Mouse (Mus musculus) cerebellum, adult 2 months (tissue): ENCODE data around the gene Unc13d. TPM values are rescaled to one million over a fixed set of nuclear protein-coding genes. Genes with fewer than 3 reads are reported as not detected.

Source experiments
- DNase-seq, 2 experiments: peaks; one replicate each; pipeline ENCODE4 v3.0.0; 2021
- H3K27ac ChIP-seq: fragments of 200-500 bp; 2 replicates; pipeline ENCODE4 v1.5.1; 2012; ENCODE audit warnings: low read length, control low read depth, inconsistent platforms; ENCODE audit not compliant: insufficient read depth
- H3K27me3 ChIP-seq: fragments of 200-500 bp; 2 replicates; pipeline ENCODE4 v1.6.1; 2012; ENCODE audit warnings: inconsistent platforms, mild to moderate bottlenecking, low read length, moderate library complexity; ENCODE audit not compliant: control insufficient read depth, insufficient read depth
- H3K4me1 ChIP-seq: fragments of 200-500 bp; 2 replicates; pipeline ENCODE4 v1.6.1; 2011; ENCODE audit warnings: low read length; ENCODE audit not compliant: control insufficient read depth, insufficient read depth
- H3K4me3 ChIP-seq: fragments of 200-500 bp; replicated peaks from 2 replicates; pipeline ENCODE3; 2011; ENCODE audit warnings: mild to moderate bottlenecking, low read depth, low read length, control low read depth; ENCODE audit not compliant: insufficient read depth
- CTCF ChIP-seq: fragments of 200-500 bp; IDR thresholded peaks from 2 replicates; pipeline ENCODE4 v1.5.1; 2011; ENCODE audit warnings: low read depth, mild to moderate bottlenecking, control low read depth, low read length, moderate library complexity, borderline replicate concordance; ENCODE audit not compliant: insufficient read depth
- POLR2A ChIP-seq: fragments of 200-500 bp; IDR thresholded peaks from 2 replicates; pipeline ENCODE4 v1.6.1; 2011; ENCODE audit warnings: low read length, control low read depth, borderline replicate concordance; ENCODE audit not compliant: insufficient read depth
- WGBS: fragments of 180-500 bp; shearing (Covaris S2); methylation state at CpG from one replicate; pipeline ENCODE4 v1.1.7; 2018; 5-methylcytosine and 5-hydroxymethylcytosine counted together
- polyA plus RNA-seq: library from polyadenylated mRNA; depleted of rRNA; stranded (reverse); fragments of >200 nt; gene quantifications from 2 replicates; pipeline ENCODE4 v1.2.3, GENCODE M21; 2012

The Unc13d gene
- polyA plus RNA-seq, 1 experiment, result 3.8 TPM

DNA sequence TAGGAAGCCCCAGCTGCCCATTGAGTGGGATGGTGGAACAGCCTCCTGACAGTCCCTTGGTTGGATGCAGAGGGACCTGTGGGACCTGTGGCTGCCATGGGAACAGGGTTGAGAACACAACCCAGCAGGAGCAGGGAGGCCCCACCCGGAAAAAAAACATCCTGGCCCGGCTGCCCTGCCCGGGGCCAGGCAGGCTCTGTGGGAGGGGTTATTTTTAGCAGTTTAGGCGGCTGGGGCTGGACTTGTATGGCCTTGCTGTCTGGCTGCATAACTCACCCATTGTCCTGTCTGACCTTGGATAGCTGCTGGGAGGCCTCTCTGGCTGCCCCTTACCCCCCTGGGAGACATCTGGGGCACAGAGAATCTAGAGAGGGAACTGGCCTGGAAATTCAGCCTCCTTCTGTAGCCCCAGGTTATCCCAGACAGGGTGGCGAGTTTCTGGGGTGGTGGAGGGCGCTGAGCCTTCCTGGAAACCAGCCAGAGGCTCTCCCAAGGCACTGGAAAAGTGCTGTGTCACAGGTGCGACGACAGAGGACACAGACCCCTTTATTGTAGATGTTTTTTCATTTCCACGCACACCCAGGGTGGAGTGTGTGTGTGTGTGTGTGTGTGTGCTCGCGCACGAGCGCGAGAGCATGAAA, 26.4 kb upstream of the Unc13d start:
- 58% methylated on average over 14 of the region's 14 CpGs for WGBS
- H3K4me1 ChIP-seq, result peaks cover 14% of the 10 kb centered on the region
- H3K27me3 ChIP-seq, result peaks cover 2% of the 10 kb centered on the region
- DNase-seq, result no peak
- TF ChIP-seq POLR2A (no peak), CTCF (no peak)
- H3K27ac ChIP-seq, result peak overlapping the region; percentile 11; the same call in 1 of the 2 replicates
- no peak overlapping the region for H3K4me3 ChIP-seq

DNA sequence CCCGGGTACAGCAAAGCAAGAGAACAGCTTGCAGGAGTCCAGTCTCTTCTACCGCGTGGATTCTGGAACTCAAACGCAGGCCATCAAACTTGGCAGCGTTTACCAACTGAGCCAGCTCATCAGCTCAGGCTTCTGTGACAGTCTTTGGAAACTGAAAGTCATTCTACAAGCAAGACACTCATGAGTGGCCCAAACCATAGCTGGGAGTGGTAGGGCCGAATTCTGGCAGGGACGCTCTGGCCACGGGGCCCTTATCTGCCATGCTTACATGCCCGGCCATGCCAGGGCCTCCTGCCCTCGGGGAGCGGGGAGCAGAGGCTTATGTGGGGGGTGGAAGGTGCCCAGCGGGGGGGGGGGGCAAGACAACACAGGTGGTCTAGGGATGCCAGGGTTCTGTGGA, 25.8 kb upstream of the Unc13d start:
- Histone ChIP-seq H3K4me1 (peaks cover 11% of the 10 kb centered on the region; the same call in 1 of the 2 replicates), H3K27ac (no peak overlapping the region), H3K4me3 (no peak overlapping the region), H3K27me3 (peaks cover 2% of the 10 kb centered on the region; the same call in 1 of the 2 replicates)
- DNase-seq, result no peak
- 62% methylated on average over 12 of the region's 12 CpGs for WGBS
- no peak for TF ChIP-seq POLR2A
- TF ChIP-seq CTCF, result no peak

DNA sequence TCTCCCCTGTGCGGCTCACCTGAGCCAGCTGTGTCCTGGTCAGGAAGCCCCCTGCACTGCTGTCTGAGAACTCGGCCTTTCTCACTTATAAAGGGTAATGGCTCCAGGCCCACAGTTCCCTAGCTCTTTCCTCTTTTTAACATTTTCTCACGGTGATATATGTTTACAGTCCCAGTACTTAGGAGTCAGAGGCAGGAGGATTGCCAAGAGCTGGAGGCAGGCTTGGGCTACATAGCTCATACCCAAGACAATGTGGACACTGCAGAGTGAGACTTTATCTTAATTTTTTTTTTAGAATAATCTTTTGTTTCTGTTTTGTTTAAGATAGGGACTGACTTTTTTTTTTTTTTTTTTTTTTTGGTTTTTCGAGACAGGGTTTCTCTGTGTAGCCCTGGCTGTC, 24.7 kb upstream of the Unc13d start:
- peaks cover 2% of the 10 kb centered on the region; the same call in 1 of the 2 replicates for H3K27me3 ChIP-seq
- no peak overlapping the region for H3K27ac ChIP-seq
- TF ChIP-seq CTCF (no peak), POLR2A (no peak)
- 63% methylated on average over 3 of the region's 4 CpGs for WGBS
- H3K4me1 ChIP-seq, result 0 out of 2 replicates have a peak, but pooled peaks cover 3% of the 10 kb centered on the region
- no peak overlapping the region for H3K4me3 ChIP-seq
- DNase-seq, result no peak

DNA sequence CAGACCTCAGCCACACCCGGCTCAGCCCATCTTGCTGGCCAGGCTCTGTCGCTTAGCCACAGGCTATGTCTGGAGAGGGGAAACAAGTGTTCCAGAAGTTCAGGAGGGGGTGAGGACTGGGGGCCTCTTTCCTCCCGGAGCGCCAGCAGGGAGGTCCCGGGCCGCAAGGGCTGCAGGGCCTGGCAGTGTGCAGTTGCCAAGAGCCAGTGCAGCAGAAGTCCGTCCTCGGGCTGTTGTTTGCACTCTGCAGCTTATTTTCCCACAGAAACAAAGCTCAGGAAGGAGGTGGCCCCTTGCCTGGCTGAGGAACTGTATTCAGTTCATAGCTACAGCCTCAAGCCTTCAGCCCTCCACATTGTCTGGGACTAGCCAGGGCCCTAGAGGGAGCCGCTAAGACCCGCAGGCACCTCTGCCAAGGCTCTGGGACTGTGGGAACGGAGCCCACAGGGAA, 24.2 kb upstream of the Unc13d start:
- WGBS, result 42% methylated on average over 11 of the region's 11 CpGs
- peaks cover under 1% of the 10 kb centered on the region; the same call in 1 of the 2 replicates for H3K27me3 ChIP-seq
- peak overlapping the region; percentile 33; the same call in 1 of the 2 replicates for H3K27ac ChIP-seq
- H3K4me1 ChIP-seq, result no peaks in the 10 kb centered on the region
- TF ChIP-seq CTCF, result no peak
- H3K4me3 ChIP-seq, result no peak overlapping the region
- DNase-seq, result no peak

DNA sequence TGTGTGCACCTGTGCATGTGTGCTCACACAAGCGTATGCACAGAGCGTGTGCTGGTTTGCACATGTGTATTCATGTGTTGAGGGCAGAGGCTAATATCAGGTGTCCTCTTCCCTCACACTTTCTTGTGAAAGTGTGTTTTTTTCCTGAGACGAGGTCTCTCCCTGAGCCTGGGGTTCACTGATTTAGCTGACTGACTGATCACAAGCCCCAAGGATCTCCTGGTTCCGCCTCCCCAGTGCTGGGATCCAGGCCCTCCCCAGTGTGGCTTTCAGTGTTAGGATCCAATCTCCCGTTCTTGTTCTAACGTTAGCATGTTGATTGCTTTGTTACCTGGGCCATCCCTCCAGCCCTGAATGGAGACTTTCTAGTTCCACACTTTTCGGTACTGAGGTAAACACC, 23.1 kb upstream of the Unc13d start:
- WGBS, result 88% methylated on average over 7 of the region's 7 CpGs
- DNase-seq, result no peak
- no peaks in the 10 kb centered on the region; the same call in 1 of the 2 replicates for H3K27me3 ChIP-seq
- peak overlapping the region; percentile 64; the same call in 1 of the 2 replicates for H3K27ac ChIP-seq
- H3K4me3 ChIP-seq, result no peak overlapping the region
- H3K4me1 ChIP-seq, result no peaks in the 10 kb centered on the region
- no peak for TF ChIP-seq CTCF
- no peak for TF ChIP-seq POLR2A

DNA sequence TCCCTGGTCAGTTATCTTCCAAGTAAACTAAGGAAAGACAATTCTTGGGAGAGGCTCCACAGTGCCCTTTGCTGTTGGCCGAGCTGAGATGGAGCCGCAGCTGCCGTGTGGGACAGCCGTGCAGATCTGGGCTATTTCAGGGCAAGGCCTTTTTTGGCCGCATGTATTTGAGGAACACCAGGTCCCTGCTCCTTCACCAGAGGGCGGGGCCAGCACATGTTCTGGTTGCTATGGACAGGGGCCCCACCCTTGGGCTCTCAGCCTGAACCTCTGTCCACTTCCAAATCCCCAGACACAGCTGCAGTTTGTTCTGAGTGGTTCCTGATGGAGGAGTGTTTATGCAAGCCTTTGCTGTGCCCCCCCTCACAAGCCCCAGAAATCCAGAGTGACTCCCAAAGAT, 22.6 kb upstream of the Unc13d start:
- WGBS, result 81% methylated on average over 6 of the region's 6 CpGs
- Histone ChIP-seq H3K4me1 (no peaks in the 10 kb centered on the region), H3K27ac (0 out of 2 replicates have a peak overlapping the region, but pooled peaks have one; percentile 64), H3K27me3 (no peaks in the 10 kb centered on the region; the same call in 1 of the 2 replicates), H3K4me3 (no peak overlapping the region)
- TF ChIP-seq CTCF, result no peak
- TF ChIP-seq POLR2A, result no peak
- no peak for DNase-seq

DNA sequence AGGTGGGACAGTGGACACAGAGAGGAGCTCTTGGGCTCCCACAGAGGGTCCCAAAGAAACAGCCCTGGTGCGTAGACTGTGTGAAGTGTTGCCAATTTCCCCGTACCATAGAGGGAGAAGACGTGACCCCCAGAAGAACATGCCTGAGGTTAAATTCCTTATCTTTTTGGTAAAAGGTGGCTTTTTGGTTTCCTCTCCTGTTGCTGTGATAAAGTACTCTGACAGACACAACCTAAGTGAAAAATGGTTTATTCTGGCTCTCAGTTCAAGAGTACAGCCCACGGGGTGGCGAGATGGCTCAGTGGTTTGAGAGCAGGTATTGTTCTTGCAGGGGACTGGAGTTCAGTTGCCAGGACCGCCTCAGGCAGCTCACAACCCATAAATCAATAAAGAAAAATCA, 21.7 kb upstream of the Unc13d start:
- TF ChIP-seq CTCF, result no peak
- TF ChIP-seq POLR2A, result no peak
- no peaks in the 10 kb centered on the region; the same call in 1 of the 2 replicates for H3K27me3 ChIP-seq
- 89% methylated on average over 6 of the region's 6 CpGs for WGBS
- H3K4me3 ChIP-seq, result no peak overlapping the region
- no peaks in the 10 kb centered on the region for H3K4me1 ChIP-seq
- H3K27ac ChIP-seq, result no peak overlapping the region
- DNase-seq, result no peak
